Mouse (Mus musculus) heart, embryonic 11.5 days (tissue): ENCODE results near the gene Snx21. TPM values are rescaled to one million over a fixed set of nuclear protein-coding genes. Genes with fewer than 3 reads are reported as not detected.

ENCODE experiments used
- ATAC-seq: fragments of 200-750 bp; cut with Nextera tagmentation; replicated peaks from 2 replicates; pipeline ENCODE4 v1.8.0; 2017; ENCODE audit warnings: moderate library complexity; ENCODE audit not compliant: insufficient number of reproducible peaks, low FRiP score, low TSS enrichment
- H3K27ac ChIP-seq: fragments of 300-500 bp; sonication (generic); 2 replicates; pipeline ENCODE4 v1.5.1; 2014; ENCODE audit warnings: mild to moderate bottlenecking, low read depth, low read length
- H3K27me3 ChIP-seq: fragments of 300-500 bp; sonication (generic); 2 replicates; pipeline ENCODE4 v1.6.1; 2014; ENCODE audit warnings: mild to moderate bottlenecking, low read length, mixed read lengths; ENCODE audit not compliant: control insufficient read depth, insufficient read depth
- H3K36me3 ChIP-seq: fragments of 300-500 bp; sonication (generic); 2 replicates; pipeline ENCODE4 v1.6.1; 2014; ENCODE audit warnings: mild to moderate bottlenecking, low read length, moderate library complexity, mixed read lengths; ENCODE audit not compliant: control insufficient read depth, insufficient read depth
- H3K4me1 ChIP-seq: fragments of 300-500 bp; sonication (generic); 2 replicates; pipeline ENCODE4 v1.6.1; 2014; ENCODE audit warnings: low read length; ENCODE audit not compliant: control insufficient read depth, insufficient read depth
- H3K4me2 ChIP-seq: fragments of 300-500 bp; sonication (generic); 2 replicates; pipeline ENCODE4 v1.6.1; 2014; ENCODE audit warnings: mild to moderate bottlenecking, moderate library complexity
- H3K4me3 ChIP-seq: fragments of 300-500 bp; sonication (generic); 2 replicates; pipeline ENCODE4 v1.5.1; 2014; ENCODE audit warnings: low read depth, low read length
- H3K9ac ChIP-seq: fragments of 300-500 bp; sonication (generic); 2 replicates; pipeline ENCODE4 v1.6.1; 2014; ENCODE audit warnings: mild to moderate bottlenecking, low read depth, low read length, moderate library complexity
- H3K9me3 ChIP-seq: fragments of 300-500 bp; sonication (generic); replicated peaks from 2 replicates; pipeline ENCODE4 v1.6.1; 2016; ENCODE audit warnings: low read length; ENCODE audit not compliant: control insufficient read depth
- WGBS: fragments of 180-500 bp; shearing (Covaris S2); extraction: QIAGEN DNeasy Blood & Tissue Kit; methylation state at CpG from one replicate; pipeline ENCODE4 v1.1.7; 2014; ENCODE audit not compliant: insufficient replicate concordance; 5-methylcytosine and 5-hydroxymethylcytosine counted together
- polyA plus RNA-seq: library from polyadenylated mRNA; unstranded; fragments of >200 nt; fragmentation: Nextera tagmentation; extraction: Ambion mirVana; gene quantifications from 2 replicates; pipeline ENCODE4 v1.2.1, GENCODE M21; 2014

The Snx21 gene
- 25.1 and 27.2 TPM in 2 replicates for polyA plus RNA-seq

DNA sequence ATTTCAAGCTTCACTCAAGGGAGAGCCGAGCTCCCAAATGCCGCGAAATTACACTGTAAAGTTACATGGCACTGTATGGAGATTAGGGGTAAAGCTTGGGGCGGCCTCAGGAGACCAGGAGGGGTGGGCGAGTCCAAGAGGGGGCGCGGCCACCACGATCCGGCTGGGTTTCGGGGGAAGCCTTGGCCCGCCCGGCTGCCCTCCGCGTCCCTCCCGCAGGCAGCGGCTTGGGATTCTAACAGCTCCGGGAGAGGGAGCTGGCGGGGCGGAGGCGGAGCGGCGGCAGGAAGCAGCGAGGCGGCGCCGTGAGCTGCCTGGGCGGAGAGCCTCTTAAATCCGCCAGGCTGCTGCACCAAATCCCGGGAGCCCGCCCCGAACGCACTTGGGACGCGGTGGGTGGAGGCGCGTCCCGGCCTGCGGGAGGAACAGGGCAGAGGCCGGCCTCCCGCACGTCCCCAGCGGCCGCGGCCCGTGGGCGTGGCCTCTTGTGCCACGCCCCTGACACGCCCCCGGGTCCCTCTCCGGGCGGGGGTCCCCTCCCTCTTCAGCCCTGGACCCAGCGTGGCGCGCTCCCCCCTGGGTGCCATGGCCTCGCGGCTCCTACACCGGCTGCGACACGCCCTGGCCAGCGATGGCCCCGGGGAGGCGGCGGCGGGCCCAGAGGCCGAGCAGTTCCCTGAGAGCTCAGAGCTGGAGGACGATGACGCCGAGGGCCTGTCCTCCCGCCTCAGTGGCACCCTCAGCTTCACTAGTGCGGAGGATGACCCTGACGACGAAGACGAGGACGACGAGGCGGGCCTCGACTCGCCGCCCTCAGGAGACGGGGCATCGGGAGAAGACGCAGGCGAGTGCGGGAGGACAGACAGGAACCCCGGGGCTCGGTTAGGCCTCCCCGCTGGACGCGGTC lies at the start of gene Snx21:
TSS of gene Snx21 (plus strand) at position 343 of the 907 bp plus-strand sequence.
- peak; percentile 90 for ATAC-seq
- Histone ChIP-seq H3K4me2 (peak within 1 kb of the TSS; percentile 71), H3K36me3 (no peaks in the 10 kb centered on the region), H3K27ac (peak within 1 kb of the TSS; percentile 86), H3K27me3 (no peaks in the 10 kb centered on the region), H3K9ac (peak within 1 kb of the TSS; percentile 79), H3K4me1 (peaks cover 18% of the 10 kb centered on the region), H3K4me3 (peak within 1 kb of the TSS; percentile 59), H3K9me3 (no peaks in the 10 kb centered on the region)
- under 1% methylated on average over 81 of the region's 89 CpGs for WGBS

GRCm38 (mm10) chr2:164737377-164738090 lies 48.1 kb upstream of the Snx21 start:
- H3K9ac ChIP-seq: no peak overlapping the region
- ATAC-seq: no peak

DNA sequence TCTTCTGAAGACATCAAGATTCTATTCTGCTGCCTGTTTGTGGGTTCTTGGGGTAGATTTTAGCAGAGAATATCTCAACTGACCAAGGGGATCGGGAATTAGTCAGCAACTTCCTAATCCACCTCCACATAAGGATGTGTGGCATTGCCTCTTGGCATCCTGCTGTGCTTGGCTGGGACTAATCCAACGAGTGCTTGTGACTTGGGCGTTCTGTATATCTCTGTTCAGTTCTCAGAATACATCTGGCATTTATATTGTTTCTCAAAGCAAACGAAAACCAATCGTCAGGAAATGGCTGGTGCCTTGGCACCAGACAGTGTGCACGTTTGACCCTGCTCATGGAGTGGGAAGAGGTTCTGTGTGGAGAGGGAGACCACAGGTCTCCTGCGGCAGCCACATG lies 45.7 kb upstream of the Snx21 start:
- H3K27me3 ChIP-seq: no peaks in the 10 kb centered on the region
- no peak for ATAC-seq
- H3K4me3 ChIP-seq: no peak overlapping the region
- no peak overlapping the region for H3K4me2 ChIP-seq
- no peak overlapping the region for H3K27ac ChIP-seq
- no peaks in the 10 kb centered on the region for H3K9me3 ChIP-seq
- H3K9ac ChIP-seq: no peak overlapping the region
- peaks cover under 1% of the 10 kb centered on the region; the same call in 1 of the 2 replicates for H3K4me1 ChIP-seq
- no peaks in the 10 kb centered on the region for H3K36me3 ChIP-seq
- WGBS: 53% methylated on average over 7 of the region's 7 CpGs

More at GRCm38 (mm10) chr2:164737377-164738090, 48.1 kb upstream of the Snx21 start:
- H3K27me3 ChIP-seq: no peaks in the 10 kb centered on the region
- no peaks in the 10 kb centered on the region for H3K36me3 ChIP-seq
- H3K27ac ChIP-seq: no peak overlapping the region
- H3K4me1 ChIP-seq: no peaks in the 10 kb centered on the region
- 68% methylated on average over 3 of the region's 3 CpGs for WGBS
- H3K4me2 ChIP-seq: no peak overlapping the region
- H3K4me3 ChIP-seq: no peak overlapping the region
- no peaks in the 10 kb centered on the region for H3K9me3 ChIP-seq

DNA sequence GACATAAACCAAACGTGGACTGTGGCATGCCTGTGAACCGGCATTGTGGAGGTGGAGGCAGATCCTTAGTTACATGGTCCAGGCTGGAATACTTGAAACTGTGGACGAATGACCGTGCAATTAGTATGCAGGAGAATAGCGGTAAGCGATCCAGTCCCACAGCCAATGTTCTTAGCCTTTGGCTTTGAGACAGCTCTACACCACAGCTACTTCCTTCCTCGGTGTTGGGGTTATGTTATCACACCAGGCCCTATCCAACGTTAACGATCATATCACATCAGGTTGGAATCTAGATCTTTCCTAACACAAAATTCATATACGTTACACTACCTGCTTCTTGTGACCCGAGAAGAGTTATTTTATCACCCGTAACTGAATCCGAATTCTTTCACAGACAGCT lies 40.6 kb upstream of the Snx21 start:
- Histone ChIP-seq H3K4me3 (peak overlapping the region; percentile 75), H3K4me1 (peaks cover 12% of the 10 kb centered on the region), H3K9me3 (no peaks in the 10 kb centered on the region), H3K27me3 (no peaks in the 10 kb centered on the region), H3K36me3 (peaks cover 4% of the 10 kb centered on the region; the same call in 1 of the 2 replicates), H3K27ac (no peak overlapping the region), H3K4me2 (peak overlapping the region; percentile 87), H3K9ac (peak overlapping the region; percentile 91)
- ATAC-seq: no peak
- 69% methylated on average over 13 of the region's 13 CpGs for WGBS

- H3K4me1 ChIP-seq: peaks cover 12% of the 10 kb centered on the region
- WGBS: under 1% methylated on average over 70 of the region's 70 CpGs
- peak within 1 kb of the TSS; percentile 91 for H3K9ac ChIP-seq
- no peaks in the 10 kb centered on the region for H3K9me3 ChIP-seq
- peak within 1 kb of the TSS; percentile 87 for H3K4me2 ChIP-seq
- ATAC-seq: peak; percentile 87
- peaks cover 4% of the 10 kb centered on the region; the same call in 1 of the 2 replicates for H3K36me3 ChIP-seq
- H3K4me3 ChIP-seq: peak within 1 kb of the TSS; percentile 75
- H3K27ac ChIP-seq: peak within 1 kb of the TSS; percentile 58
- no peaks in the 10 kb centered on the region for H3K27me3 ChIP-seq
These were observed 39.7 kb upstream of the Snx21 start, which contains the start of the genes Wfdc3 and Dnttip1 for GRCm38 (mm10) chr2:164745843-164746479. TSS of gene Wfdc3 (minus strand) at chr2:164745931. TSS of gene Dnttip1 (plus strand) at chr2:164745983.

DNA sequence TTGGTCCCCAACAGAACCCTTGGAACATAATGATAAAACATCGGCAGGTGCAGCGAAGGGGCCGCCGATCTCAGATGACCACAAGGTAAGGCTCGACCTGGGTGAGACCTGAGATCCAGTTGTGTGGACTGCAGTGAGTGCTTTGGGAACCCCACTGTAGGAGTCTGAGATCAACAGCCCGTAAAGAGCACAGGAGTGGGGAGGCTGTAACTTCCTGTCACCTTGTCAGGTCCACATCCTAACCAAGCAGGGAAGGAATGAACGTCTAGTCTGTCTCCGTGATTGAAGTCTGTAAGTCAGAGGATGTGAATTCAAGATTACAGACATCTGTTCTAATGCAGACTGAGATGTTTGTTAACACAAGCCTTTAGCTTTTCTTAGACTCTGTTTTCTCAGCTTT lies 38.9 kb upstream of the Snx21 start:
- WGBS: 44% methylated on average over 8 of the region's 8 CpGs
- Histone ChIP-seq H3K4me3 (peak overlapping the region; percentile 75), H3K27me3 (no peaks in the 10 kb centered on the region), H3K27ac (no peak overlapping the region), H3K4me2 (peak overlapping the region; percentile 87), H3K36me3 (peaks cover 7% of the 10 kb centered on the region; the same call in 1 of the 2 replicates), H3K4me1 (peaks cover 12% of the 10 kb centered on the region), H3K9ac (peak overlapping the region; percentile 91), H3K9me3 (no peaks in the 10 kb centered on the region)
- no peak for ATAC-seq

GRCm38 (mm10) chr2:164748191-164748590 lies 37.4 kb upstream of the Snx21 start:
- H3K9me3 ChIP-seq: no peaks in the 10 kb centered on the region
- H3K36me3 ChIP-seq: peaks cover 7% of the 10 kb centered on the region
- H3K4me2 ChIP-seq: no peak overlapping the region
- no peak overlapping the region for H3K27ac ChIP-seq
- no peak for ATAC-seq
- WGBS: 81% methylated on average over 4 of the region's 4 CpGs
- H3K4me3 ChIP-seq: no peak overlapping the region
- no peak overlapping the region for H3K9ac ChIP-seq
- peaks cover 12% of the 10 kb centered on the region for H3K4me1 ChIP-seq
- no peaks in the 10 kb centered on the region for H3K27me3 ChIP-seq

DNA sequence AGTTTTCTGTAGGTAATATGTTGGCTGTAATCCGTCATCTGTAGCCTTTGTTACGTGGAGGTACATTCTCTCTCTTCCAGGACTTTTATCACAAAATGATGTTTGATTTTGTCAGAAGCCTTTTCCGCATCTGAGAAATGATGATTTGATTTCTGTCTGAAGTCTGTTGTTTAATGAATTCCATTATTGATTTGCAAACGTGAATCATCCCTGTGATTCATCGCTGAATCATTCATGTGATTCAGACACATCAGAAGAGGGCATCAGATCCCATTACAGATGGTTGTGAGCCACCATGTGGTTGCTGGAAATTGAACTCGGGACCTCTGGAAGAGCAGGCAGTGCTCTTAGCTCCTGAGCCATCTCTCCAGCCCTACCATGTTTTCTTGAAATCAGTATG lies 36.6 kb upstream of the Snx21 start:
- no peak overlapping the region for H3K4me3 ChIP-seq
- WGBS: 92% methylated on average over 6 of the region's 6 CpGs
- H3K9ac ChIP-seq: no peak overlapping the region
- no peaks in the 10 kb centered on the region for H3K27me3 ChIP-seq
- no peaks in the 10 kb centered on the region for H3K9me3 ChIP-seq
- H3K36me3 ChIP-seq: peaks cover 7% of the 10 kb centered on the region
- no peak for ATAC-seq
- H3K4me1 ChIP-seq: peaks cover 12% of the 10 kb centered on the region
- H3K4me2 ChIP-seq: no peak overlapping the region
- H3K27ac ChIP-seq: no peak overlapping the region
